Mouse (Mus musculus) kidney, postnatal 0 days (tissue): ENCODE data around the gene Tmem86a. TPM values are rescaled to one million over a fixed set of nuclear protein-coding genes. Genes with fewer than 3 reads are reported as not detected.
"Not testable (repeated sequence)": the region's sequence is repeated elsewhere in the genome, so short reads cannot be mapped to it uniquely, and the experiment has no call there.

Source experiments
- ATAC-seq: fragments of 200-750 bp; cut with Nextera tagmentation; replicated peaks from 2 replicates; pipeline ENCODE4 v1.8.0; 2017; ENCODE audit warnings: low read depth, moderate number of reproducible peaks, moderate TSS enrichment, moderate library complexity; ENCODE audit not compliant: low FRiP score
- DNase-seq: peaks from one replicate; pipeline ENCODE4 v3.0.0-alpha.2; 2016; ENCODE audit warnings: low spot score
- H3K27ac ChIP-seq: fragments of 300-500 bp; sonication (generic); 2 replicates; pipeline ENCODE4 v1.5.1; 2014; ENCODE audit warnings: mild to moderate bottlenecking
- H3K27me3 ChIP-seq: fragments of 300-500 bp; sonication (generic); 2 replicates; pipeline ENCODE4 v1.6.1; 2014; ENCODE audit warnings: low read length, mixed read lengths; ENCODE audit not compliant: insufficient read depth
- H3K36me3 ChIP-seq: fragments of 300-500 bp; sonication (generic); 2 replicates; pipeline ENCODE4 v1.6.1; 2014; ENCODE audit warnings: low read length, mixed read lengths; ENCODE audit not compliant: insufficient read depth
- H3K4me1 ChIP-seq: fragments of 300-500 bp; sonication (generic); replicated peaks from 2 replicates; pipeline ENCODE4 v1.6.1; 2014; ENCODE audit warnings: antibody characterized with exemption, low read length, mixed read lengths; ENCODE audit not compliant: insufficient read depth
- H3K4me2 ChIP-seq: fragments of 300-500 bp; sonication (generic); 2 replicates; pipeline ENCODE4 v1.6.1; 2014; ENCODE audit warnings: mild to moderate bottlenecking, low read length, moderate library complexity, mixed read lengths
- H3K4me3 ChIP-seq: fragments of 300-500 bp; sonication (generic); replicated peaks from 2 replicates; pipeline ENCODE4 v1.5.1; 2014; ENCODE audit warnings: low read depth, low read length
- H3K9ac ChIP-seq: fragments of 300-500 bp; sonication (generic); 2 replicates; pipeline ENCODE4 v1.6.1; 2014; ENCODE audit warnings: low read depth, low read length
- H3K9me3 ChIP-seq: fragments of 300-500 bp; sonication (generic); replicated peaks from 2 replicates; pipeline ENCODE4 v1.6.1; 2016; ENCODE audit warnings: low read length, inconsistent platforms, mixed read lengths
- CTCF ChIP-seq: IDR thresholded peaks from 2 replicates; pipeline ENCODE4 v1.5.1; 2016; ENCODE audit warnings: antibody characterized with exemption, low read depth, mild to moderate bottlenecking, moderate library complexity
- WGBS: fragments of 180-500 bp; shearing (Covaris S2); extraction: QIAGEN DNeasy Blood & Tissue Kit; methylation state at CpG from one replicate; pipeline ENCODE4 v1.1.7; 2014; 5-methylcytosine and 5-hydroxymethylcytosine counted together
- polyA plus RNA-seq: library from polyadenylated mRNA; unstranded; fragments of >200 nt; fragmentation: Nextera tagmentation; extraction: Ambion mirVana; gene quantifications from 2 replicates; pipeline ENCODE4 v1.2.1, GENCODE M21; 2015

Tmem86a gene
- polyA plus RNA-seq, 1 experiment from 2014 or later, result 43.6 TPM

DNA sequence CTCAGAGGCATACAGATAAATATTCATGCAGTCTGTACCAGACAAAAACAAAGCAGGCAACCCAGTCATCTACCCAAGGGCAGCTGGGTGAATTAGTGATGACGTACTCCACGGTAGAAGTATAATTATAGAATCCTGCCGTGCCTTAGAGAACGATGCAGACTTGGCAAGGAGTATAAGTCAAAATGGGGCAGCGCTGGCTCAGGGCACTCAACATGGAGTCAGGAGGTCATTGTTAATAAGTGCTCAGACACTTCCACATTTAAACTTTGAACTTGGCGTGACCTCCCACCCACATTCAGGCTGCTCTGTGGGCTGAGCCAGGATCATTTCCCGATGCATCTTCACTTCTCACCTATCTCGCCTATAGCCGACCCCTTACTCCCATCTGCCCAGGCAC, 25.0 kb upstream of the Tmem86a start:
- H3K4me1 ChIP-seq, result 0 out of 2 replicates have a peak, but pooled peaks cover 3% of the 10 kb centered on the region
- no peaks in the 10 kb centered on the region for H3K27me3 ChIP-seq
- ATAC-seq (no peak), DNase-seq (no peak)
- no peaks in the 10 kb centered on the region for H3K9me3 ChIP-seq
- no peak overlapping the region for H3K27ac ChIP-seq
- no peak overlapping the region for H3K4me3 ChIP-seq
- H3K36me3 ChIP-seq, result no peaks in the 10 kb centered on the region
- 70% methylated on average over 9 of the region's 9 CpGs for WGBS
- H3K4me2 ChIP-seq, result no peak overlapping the region
- no peak overlapping the region for H3K9ac ChIP-seq
- TF ChIP-seq CTCF, result no peak

DNA sequence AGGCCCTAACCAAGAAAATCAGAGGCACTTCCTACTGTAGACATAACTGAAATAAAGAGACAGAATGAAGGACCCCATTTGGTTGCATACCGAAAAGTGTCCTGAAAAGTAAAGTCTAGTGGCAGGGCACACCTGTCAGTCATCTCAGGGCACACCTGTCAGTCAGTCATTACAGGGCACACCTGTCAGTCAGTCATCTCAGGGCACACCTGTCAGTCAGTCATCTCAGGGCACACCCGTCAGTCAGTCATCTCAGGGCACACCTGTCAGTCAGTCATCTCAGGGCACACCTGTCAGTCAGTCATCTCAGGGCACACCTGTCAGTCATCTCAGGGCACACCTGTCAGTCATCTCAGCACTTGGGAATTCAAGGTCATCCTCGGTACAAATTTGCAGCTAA, 23.5 kb upstream of the Tmem86a start:
- H3K27me3 ChIP-seq, H3K4me1 ChIP-seq, H3K4me3 ChIP-seq, H3K9me3 ChIP-seq, H3K4me2 ChIP-seq, H3K9ac ChIP-seq, H3K27ac ChIP-seq, ATAC-seq, H3K36me3 ChIP-seq, DNase-seq: not testable (repeated sequence)
- WGBS, result 92% methylated on average over 3 of the region's 3 CpGs

DNA sequence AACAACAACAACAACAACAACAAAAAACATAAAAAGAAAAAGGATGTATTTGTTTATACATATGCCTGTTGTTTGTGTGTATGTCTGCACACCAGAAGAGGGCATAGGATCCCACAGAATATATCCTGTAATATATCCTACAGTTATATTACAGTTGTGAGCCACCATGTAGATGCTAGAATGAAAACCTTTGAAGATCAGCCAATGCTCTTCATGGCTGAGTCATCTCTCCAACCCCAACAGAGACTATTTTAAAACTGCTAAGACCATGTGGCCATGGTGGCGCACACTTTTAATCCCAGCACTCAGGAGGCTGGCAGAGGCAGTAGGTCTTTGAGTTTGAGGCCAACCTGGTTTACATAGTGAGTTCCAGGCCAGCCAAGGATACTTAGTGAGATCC, 22.9 kb upstream of the Tmem86a start:
- Histone ChIP-seq H3K9me3 (no peaks in the 10 kb centered on the region), H3K27ac (no peak overlapping the region), H3K4me3 (no peak overlapping the region), H3K4me2 (no peak overlapping the region), H3K9ac (no peak overlapping the region), H3K4me1 (no peaks in the 10 kb centered on the region), H3K27me3 (no peaks in the 10 kb centered on the region), H3K36me3 (no peaks in the 10 kb centered on the region)
- WGBS, result 89% methylated on average over 1 of the region's 1 CpGs
- ATAC-seq (no peak), DNase-seq (no peak)
- TF ChIP-seq CTCF, result peak; percentile 41; the same call in 1 of the 2 replicates

DNA sequence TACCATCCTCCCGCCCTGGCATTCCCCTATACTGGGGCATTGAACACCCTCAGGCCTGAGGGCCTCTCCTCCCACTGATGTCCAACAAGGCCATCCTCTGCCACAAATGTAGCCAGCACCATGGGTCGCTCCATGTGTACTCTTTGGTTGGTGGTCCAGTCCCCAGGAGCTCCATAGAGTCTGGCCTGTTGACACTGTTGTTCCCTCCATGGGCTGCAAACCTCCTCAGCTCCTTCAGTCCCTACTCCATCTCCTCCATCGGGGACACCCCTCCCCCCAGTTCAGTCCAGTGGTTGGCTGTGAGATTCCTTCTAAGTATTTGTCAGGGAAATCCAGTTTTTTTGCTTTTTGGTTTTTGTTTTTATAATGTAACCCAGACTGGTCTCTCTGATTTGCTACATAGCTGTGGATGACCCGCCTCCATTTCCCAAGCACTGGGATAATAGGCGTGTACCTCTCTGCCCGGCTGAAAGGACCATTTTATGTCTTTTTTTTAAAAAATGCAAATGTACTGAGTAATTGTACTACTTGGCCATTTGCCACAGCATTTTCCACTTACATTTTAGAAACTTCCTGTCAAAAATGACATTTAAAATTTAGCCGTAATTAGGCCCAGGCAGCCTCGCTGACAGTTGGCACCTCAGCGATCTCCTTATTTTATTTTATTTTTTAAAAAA, 19.7 kb upstream of the Tmem86a start:
- Histone ChIP-seq H3K4me2 (no peak overlapping the region), H3K4me1 (no peaks in the 10 kb centered on the region), H3K27ac (no peak overlapping the region), H3K4me3 (no peak overlapping the region), H3K36me3 (no peaks in the 10 kb centered on the region), H3K27me3 (no peaks in the 10 kb centered on the region), H3K9me3 (no peaks in the 10 kb centered on the region), H3K9ac (no peak overlapping the region)
- DNase-seq (no peak), ATAC-seq (no peak; the same call in 1 of the 2 replicates)
- WGBS, result 69% methylated on average over 9 of the region's 9 CpGs
- TF ChIP-seq CTCF, result no peak

- Histone ChIP-seq H3K27ac (no peak overlapping the region; the same call in 1 of the 2 replicates), H3K4me3 (no peak overlapping the region), H3K36me3 (no peaks in the 10 kb centered on the region), H3K4me2 (no peak overlapping the region), H3K9ac (no peak overlapping the region), H3K9me3 (no peaks in the 10 kb centered on the region), H3K27me3 (no peaks in the 10 kb centered on the region), H3K4me1 (no peaks in the 10 kb centered on the region)
- no peak for DNase-seq
- ATAC-seq, result no peak
- no peak for TF ChIP-seq CTCF
- 70% methylated on average over 4 of the region's 4 CpGs for WGBS
Observed at GRCm38 (mm10) chr7:47031371-47031770, 19.0 kb upstream of the Tmem86a start.

- Histone ChIP-seq H3K27ac (no peak overlapping the region), H3K4me3 (no peak overlapping the region), H3K4me1 (no peaks in the 10 kb centered on the region), H3K9ac (no peak overlapping the region), H3K36me3 (no peaks in the 10 kb centered on the region), H3K4me2 (no peak overlapping the region), H3K9me3 (no peaks in the 10 kb centered on the region), H3K27me3 (no peaks in the 10 kb centered on the region)
- TF ChIP-seq CTCF, result no peak
- 0 out of 2 replicates have a peak, but pooled peaks have one; percentile 43 for ATAC-seq
- peak; percentile 50 for DNase-seq
- WGBS, result 64% methylated on average over 4 of the region's 4 CpGs
Observed at GRCm38 (mm10) chr7:47034785-47035384, 15.5 kb upstream of the Tmem86a start.
